Mouse (Mus musculus) kidney, adult 2 months (tissue): ENCODE results near the gene Sla2.

Source experiments
- CTCF ChIP-seq: fragments of 200-500 bp; conservative IDR thresholded peaks from 2 replicates; pipeline ENCODE4 v1.5.1; 2011; ENCODE audit warnings: low read depth, mild to moderate bottlenecking, control low read depth, low read length, moderate library complexity, mixed read lengths; ENCODE audit not compliant: insufficient read depth, insufficient read length
- POLR2A ChIP-seq: fragments of 200-500 bp; IDR thresholded peaks from one replicate; pipeline ENCODE4 v1.6.1; 2011; ENCODE audit warnings: low read depth, low read length, control low read depth

DNA sequence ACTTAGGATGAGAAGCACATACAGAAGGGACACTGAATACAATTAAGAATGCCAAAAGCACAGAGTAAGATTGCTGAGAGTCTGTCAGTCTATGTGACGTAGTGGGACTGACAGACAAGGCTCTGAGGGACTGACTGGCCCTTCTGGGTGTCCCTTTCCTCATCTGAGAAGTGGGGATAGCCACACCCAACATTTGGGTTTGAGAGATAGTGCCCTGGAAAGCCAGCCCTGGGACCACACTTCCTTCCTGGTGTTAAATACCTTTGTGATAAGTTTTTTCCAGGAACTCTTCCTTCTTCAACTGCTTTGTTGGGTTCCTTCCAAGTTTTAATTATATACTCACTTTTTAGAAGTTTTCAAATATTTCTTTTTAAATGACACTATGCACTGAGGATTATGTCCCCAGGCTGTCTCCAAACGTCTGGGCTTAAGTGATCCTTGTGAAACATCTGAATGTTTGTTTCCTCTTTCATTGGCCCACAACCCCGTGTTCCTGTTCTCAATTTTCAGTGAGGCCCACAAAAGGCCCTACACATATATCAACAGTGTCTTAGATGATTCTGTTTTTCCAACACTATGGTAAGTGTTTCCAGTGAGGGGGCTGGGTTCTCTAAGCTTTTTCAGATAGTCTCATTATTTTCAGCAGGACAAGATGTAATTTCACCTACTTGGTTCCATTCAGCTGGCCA is 37.4 kb upstream of the Sla2 start:
- TF ChIP-seq POLR2A: no peak
- no peak for TF ChIP-seq CTCF
